Mouse (Mus musculus) bone marrow macrophage, adult 2 months (primary cell): ENCODE measurements around the gene Etnk2.

Source experiments
- CTCF ChIP-seq: IDR thresholded peaks from 2 replicates; pipeline ENCODE4 v1.5.1; 2012; ENCODE audit warnings: low read depth, mild to moderate bottlenecking, low read length, moderate library complexity
- POLR2A ChIP-seq: IDR thresholded peaks from 2 replicates; pipeline ENCODE4 v1.6.1; 2012; ENCODE audit warnings: mild to moderate bottlenecking, low read depth, low read length, borderline replicate concordance

GRCm38 (mm10) chr1:133315775-133316174 is 47.6 kb upstream of the Etnk2 start:
- TF ChIP-seq POLR2A (no peak), CTCF (no peak)
